In genomic region chr10:128321641-128322040, GRCm38 (mm10) we compare ENCODE assay signal across 8 mouse cellular contexts. TPM values are rescaled to one million over a fixed set of nuclear protein-coding genes. Genes with fewer than 3 reads are reported as not detected.
DNase-seq lines count a peak whose midpoint lies in the region; ATAC-seq and TF ChIP-seq lines count a peak whose summit lies in the region.

No protein-coding gene starts in this region.

- no peaks in the 10 kb centered on the region for H3K27me3 ChIP-seq in heart, embryonic 10.5 days (ENCODE audit: insufficient read depth, poor library complexity, severe bottlenecking)
- H3K27me3 ChIP-seq in forebrain, postnatal 0 days (ENCODE audit: insufficient read depth, low read length), result no peaks in the 10 kb centered on the region

- peak overlapping the region; percentile 87 for H3K4me3 ChIP-seq in heart, embryonic 10.5 days
- peak overlapping the region; percentile 84 for H3K4me3 ChIP-seq in forebrain, postnatal 0 days (ENCODE audit: low read depth, low read length)

- peaks cover 10% of the 10 kb centered on the region for H3K4me1 ChIP-seq in heart, embryonic 10.5 days
- H3K4me1 ChIP-seq in forebrain, postnatal 0 days (ENCODE audit: insufficient read depth), result peaks cover 12% of the 10 kb centered on the region

- TF ChIP-seq CTCF in forebrain, postnatal 0 days (IDR thresholded peaks at IDR 0.05; ENCODE audit: low read depth), result no peak

- peak overlapping the region; percentile 84 for H3K4me2 ChIP-seq in forebrain, postnatal 0 days (ENCODE audit: low read depth)

- intact Hi-C loops in heart, postnatal 25 days (cut with DNase I), result no loop called here

- H3K9me3 ChIP-seq in heart, embryonic 10.5 days, result no peaks in the 10 kb centered on the region
- H3K9me3 ChIP-seq in forebrain, postnatal 0 days (ENCODE audit: low read length), result no peaks in the 10 kb centered on the region

- peak overlapping the region; percentile 98 for H3K27ac ChIP-seq in heart, embryonic 10.5 days
- H3K27ac ChIP-seq in forebrain, postnatal 0 days (ENCODE audit: low read depth, low read length), result peak overlapping the region; percentile 97; the same call in 1 of the 2 replicates

- H3K36me3 ChIP-seq in heart, embryonic 10.5 days, result peaks cover 64% of the 10 kb centered on the region
- peaks cover 38% of the 10 kb centered on the region for H3K36me3 ChIP-seq in forebrain, postnatal 0 days (ENCODE audit: insufficient read depth)

- no peak for DNase-seq in heart, embryonic 10.5 days (ENCODE audit: low spot score)
- no peak for DNase-seq in heart, postnatal 25 days (ENCODE audit: low spot score)
- DNase-seq in ES-CJ7 (ENCODE audit: low read depth, low spot score), result peak; percentile 39
- no peak for DNase-seq in forebrain, postnatal 0 days
- DNase-seq in ovary, postnatal 14 days (ENCODE audit: low spot score), result no peak
- DNase-seq in left cerebral cortex, adult 8-10 months (ENCODE audit: low spot score in 2 of 2), result no peak
- DNase-seq in c-Kit-positive CD71-positive TER-119-positive erythroid progenitor cells, embryonic 14.5 days (ENCODE audit: low spot score), result no peak

- no peak for ATAC-seq in forebrain, postnatal 0 days
- ATAC-seq in megakaryocyte progenitor cell, adult 5-6 weeks (replicated peaks; ENCODE audit: poor library complexity), result peak; percentile 27

- 59% methylated on average over 12 of the region's 12 CpGs for WGBS in heart, embryonic 10.5 days
- WGBS in forebrain, postnatal 0 days, result 57% methylated on average over 12 of the region's 12 CpGs

- peak overlapping the region; percentile 100 for H3K9ac ChIP-seq in forebrain, postnatal 0 days

RNA-seq across cellular contexts. Expression of gene Cnpy2, which starts 0.6 kb away (rescaled TPM):
- 220 and 255 TPM in 2 replicates for polyA plus RNA-seq in heart, embryonic 10.5 days (2016; fragmentation: Nextera tagmentation; extraction: Ambion mirVana)
- total RNA-seq in heart, postnatal 25 days (2021), result 10 to 100 TPM; 58.9 to 62.5 TPM
- 50.1 and 57.5 TPM in 2 replicates for total RNA-seq in forebrain, postnatal 0 days (2014; rRNA removed)
- 179 and 205 TPM in 2 replicates for polyA plus RNA-seq in forebrain, postnatal 0 days (2015; fragmentation: Nextera tagmentation; extraction: Ambion mirVana)
- total RNA-seq in megakaryocyte progenitor cell, adult 5-6 weeks (2015), result 151 and 152 TPM in 2 replicates
- 132 and 144 TPM in 2 replicates for total RNA-seq in megakaryocyte progenitor cell, adult 5-6 weeks (2017)
- total RNA-seq in left cerebral cortex, adult 8-10 months (2022), result 10 to 100 TPM; 66.6 to 76.7 (median 67.6) TPM

RNA-seq across cellular contexts. Expression of gene Cs, which starts 15.9 kb away (rescaled TPM):
- 347 and 474 TPM in 2 replicates for polyA plus RNA-seq in heart, embryonic 10.5 days (2016; fragmentation: Nextera tagmentation; extraction: Ambion mirVana)
- total RNA-seq in heart, postnatal 25 days (2021), result 1,000 to 10,000 TPM; 1,194 to 1,233 TPM
- 205 and 250 TPM in 2 replicates for total RNA-seq in forebrain, postnatal 0 days (2014; rRNA removed)
- polyA plus RNA-seq in forebrain, postnatal 0 days (2015; fragmentation: Nextera tagmentation; extraction: Ambion mirVana), result 203 and 255 TPM in 2 replicates
- 172 and 181 TPM in 2 replicates for total RNA-seq in megakaryocyte progenitor cell, adult 5-6 weeks (2015)
- 106 and 108 TPM in 2 replicates for total RNA-seq in megakaryocyte progenitor cell, adult 5-6 weeks (2017)
- total RNA-seq in left cerebral cortex, adult 8-10 months (2022), result 100 to 1,000 TPM; 221 to 239 (median 230) TPM

RNA-seq across cellular contexts. Expression of gene Pan2, which starts 18.5 kb away (rescaled TPM):
- polyA plus RNA-seq in heart, embryonic 10.5 days (2016; fragmentation: Nextera tagmentation; extraction: Ambion mirVana), result 29.9 and 31.4 TPM in 2 replicates
- total RNA-seq in heart, postnatal 25 days (2021), result 1 to 10 TPM; 8.2 to 9.4 TPM
- total RNA-seq in forebrain, postnatal 0 days (2014; rRNA removed), result 14.9 and 20.0 TPM in 2 replicates
- 9.6 and 11.9 TPM in 2 replicates for polyA plus RNA-seq in forebrain, postnatal 0 days (2015; fragmentation: Nextera tagmentation; extraction: Ambion mirVana)
- total RNA-seq in megakaryocyte progenitor cell, adult 5-6 weeks (2015), result 16.4 and 17.4 TPM in 2 replicates
- total RNA-seq in megakaryocyte progenitor cell, adult 5-6 weeks (2017), result 12.1 and 12.2 TPM in 2 replicates
- 10 to 100 TPM; 14.5 to 15.5 (median 15.3) TPM for total RNA-seq in left cerebral cortex, adult 8-10 months (2022)

RNA-seq across cellular contexts. Expression of gene Il23a, which starts 23.1 kb away (rescaled TPM):
- polyA plus RNA-seq in heart, embryonic 10.5 days (2016; fragmentation: Nextera tagmentation; extraction: Ambion mirVana), result 0.25 and 0.48 TPM in 2 replicates
- total RNA-seq in heart, postnatal 25 days (2021), result under 1 TPM in 1 of 2 experiments, not detected in 1; 0.18 TPM
- total RNA-seq in forebrain, postnatal 0 days (2014; rRNA removed), result 0.31 TPM in 1 of 2 replicates, not detected in the other
- not detected in 2 replicates for polyA plus RNA-seq in forebrain, postnatal 0 days (2015; fragmentation: Nextera tagmentation; extraction: Ambion mirVana)
- total RNA-seq in megakaryocyte progenitor cell, adult 5-6 weeks (2015), result 0.22 and 0.27 TPM in 2 replicates
- 0.25 TPM in 1 of 2 replicates, not detected in the other for total RNA-seq in megakaryocyte progenitor cell, adult 5-6 weeks (2017)
- under 1 TPM in 1 of 4 experiments, not detected in 3; 0.36 TPM for total RNA-seq in left cerebral cortex, adult 8-10 months (2022)

RNA-seq across cellular contexts. Expression of gene Coq10a, which starts 47.2 kb away (rescaled TPM):
- polyA plus RNA-seq in heart, embryonic 10.5 days (2016; fragmentation: Nextera tagmentation; extraction: Ambion mirVana), result 9.7 and 10.7 TPM in 2 replicates
- total RNA-seq in heart, postnatal 25 days (2021), result 100 to 1,000 TPM; 272 to 314 TPM
- total RNA-seq in forebrain, postnatal 0 days (2014; rRNA removed), result 34.0 and 41.6 TPM in 2 replicates
- 48.2 and 50.0 TPM in 2 replicates for polyA plus RNA-seq in forebrain, postnatal 0 days (2015; fragmentation: Nextera tagmentation; extraction: Ambion mirVana)
- 13.8 and 17.6 TPM in 2 replicates for total RNA-seq in megakaryocyte progenitor cell, adult 5-6 weeks (2015)
- total RNA-seq in megakaryocyte progenitor cell, adult 5-6 weeks (2017), result 8.8 and 9.4 TPM in 2 replicates
- 10 to 100 TPM; 59.3 to 62.4 (median 61.5) TPM for total RNA-seq in left cerebral cortex, adult 8-10 months (2022)
